ENCODE assay signal across 8 mouse cellular contexts in genomic region chr2:32966184-32966688, GRCm38 (mm10). TPM values are rescaled to one million over a fixed set of nuclear protein-coding genes. Genes with fewer than 3 reads are reported as not detected.
DNase-seq lines count a peak whose midpoint lies in the region; ATAC-seq lines count a peak whose summit lies in the region.

No protein-coding gene starts in this region.

- H3K36me3 ChIP-seq in kidney, embryonic 16.5 days (ENCODE audit: insufficient read depth, low read length), result peaks cover 20% of the 10 kb centered on the region
- peaks cover 16% of the 10 kb centered on the region for H3K36me3 ChIP-seq in hindbrain, embryonic 15.5 days
- peaks cover 6% of the 10 kb centered on the region; the same call in 1 of the 2 replicates for H3K36me3 ChIP-seq in midbrain, embryonic 15.5 days (replicated peaks)

- H3K4me1 ChIP-seq in kidney, embryonic 16.5 days (ENCODE audit: insufficient read depth, low read length), result peaks cover 38% of the 10 kb centered on the region
- 0 out of 2 replicates have a peak, but pooled peaks cover 3% of the 10 kb centered on the region for H3K4me1 ChIP-seq in brown adipose tissue, adult 24 weeks (ENCODE audit: control insufficient read depth, insufficient read depth, insufficient read length, low read length)
- H3K4me1 ChIP-seq in hindbrain, embryonic 15.5 days (replicated peaks), result peaks cover 42% of the 10 kb centered on the region
- H3K4me1 ChIP-seq in midbrain, embryonic 15.5 days, result peaks cover 40% of the 10 kb centered on the region

- no peaks in the 10 kb centered on the region for H3K9me3 ChIP-seq in kidney, embryonic 16.5 days (ENCODE audit: low read length)
- H3K9me3 ChIP-seq in hindbrain, embryonic 15.5 days, result no peaks in the 10 kb centered on the region
- no peaks in the 10 kb centered on the region for H3K9me3 ChIP-seq in midbrain, embryonic 15.5 days

- ATAC-seq in kidney, embryonic 16.5 days (ENCODE audit: low FRiP score, low TSS enrichment), result no peak
- ATAC-seq in hindbrain, embryonic 15.5 days (ENCODE audit: low FRiP score, low read depth), result no peak
- no peak for ATAC-seq in midbrain, embryonic 15.5 days (replicated peaks)

- intact Hi-C loops in left cerebral cortex, postnatal 4 days (cut with DNase I), result no loop called here

- peak overlapping the region; percentile 83 for H3K9ac ChIP-seq in kidney, embryonic 16.5 days (replicated peaks; ENCODE audit: low read length)
- H3K9ac ChIP-seq in hindbrain, embryonic 15.5 days, result peak overlapping the region; percentile 77
- peak overlapping the region; percentile 83 for H3K9ac ChIP-seq in midbrain, embryonic 15.5 days

- DNase-seq in kidney, adult 9 months, result no peak
- DNase-seq in left cerebral cortex, postnatal 4 days, result no peak
- no peak for DNase-seq in urinary bladder, postnatal 10 days (ENCODE audit: low spot score)
- no peak for DNase-seq in frontal cortex, postnatal 36 days (ENCODE audit: low spot score in 2 of 2)

- H3K4me2 ChIP-seq in kidney, embryonic 16.5 days (replicated peaks; ENCODE audit: low read depth, low read length), result peak overlapping the region; percentile 88
- peak overlapping the region; percentile 74 for H3K4me2 ChIP-seq in hindbrain, embryonic 15.5 days
- H3K4me2 ChIP-seq in midbrain, embryonic 15.5 days, result peak overlapping the region; percentile 82

- peak overlapping the region; percentile 71 for H3K4me3 ChIP-seq in kidney, embryonic 16.5 days (ENCODE audit: low read length)
- peak overlapping the region; percentile 78 for H3K4me3 ChIP-seq in brown adipose tissue, adult 24 weeks (ENCODE audit: insufficient read depth, low read depth, low read length)
- peak overlapping the region; percentile 56 for H3K4me3 ChIP-seq in hindbrain, embryonic 15.5 days
- peak overlapping the region; percentile 65 for H3K4me3 ChIP-seq in midbrain, embryonic 15.5 days

- H3K27ac ChIP-seq in kidney, embryonic 16.5 days (ENCODE audit: low read length), result peak overlapping the region; percentile 99
- H3K27ac ChIP-seq in brown adipose tissue, adult 24 weeks (replicated peaks; ENCODE audit: low read depth, low read length), result peak overlapping the region; percentile 97
- H3K27ac ChIP-seq in hindbrain, embryonic 15.5 days (replicated peaks), result peak overlapping the region; percentile 95
- H3K27ac ChIP-seq in midbrain, embryonic 15.5 days, result peak overlapping the region; percentile 96

- H3K27me3 ChIP-seq in kidney, embryonic 16.5 days (ENCODE audit: insufficient read depth, low read length), result no peaks in the 10 kb centered on the region
- H3K27me3 ChIP-seq in hindbrain, embryonic 15.5 days, result no peaks in the 10 kb centered on the region
- no peaks in the 10 kb centered on the region for H3K27me3 ChIP-seq in midbrain, embryonic 15.5 days (replicated peaks)

- WGBS in kidney, embryonic 16.5 days, result 7% methylated on average over 13 of the region's 13 CpGs
- WGBS in hindbrain, embryonic 15.5 days, result 10% methylated on average over 13 of the region's 13 CpGs
- WGBS in midbrain, embryonic 15.5 days, result 11% methylated on average over 13 of the region's 13 CpGs

RNA-seq across cellular contexts. Expression of gene Lrsam1, which starts 4.8 kb away (rescaled TPM):
- polyA plus RNA-seq in kidney, embryonic 16.5 days (2015; fragmentation: Nextera tagmentation; extraction: Ambion mirVana), result 11.7 and 12.2 TPM in 2 replicates
- polyA plus RNA-seq in brown adipose tissue, adult 24 weeks (2012; ENCODE audit: insufficient read depth, insufficient read length, missing spikeins), result 6.6 and 13.1 TPM in 2 replicates
- polyA plus RNA-seq in hindbrain, embryonic 15.5 days (2015; fragmentation: Nextera tagmentation; extraction: Ambion mirVana), result 22.6 and 25.2 TPM in 2 replicates
- polyA plus RNA-seq in midbrain, embryonic 15.5 days (2015; fragmentation: Nextera tagmentation; extraction: Ambion mirVana), result 22.8 and 24.2 TPM in 2 replicates
- 10 to 100 TPM; 47.6 to 47.7 TPM for total RNA-seq in left cerebral cortex, postnatal 4 days (2021)

RNA-seq across cellular contexts. Expression of gene Rpl12, which starts 4.9 kb away (rescaled TPM):
- polyA plus RNA-seq in kidney, embryonic 16.5 days (2015; fragmentation: Nextera tagmentation; extraction: Ambion mirVana), result 149 and 176 TPM in 2 replicates
- polyA plus RNA-seq in brown adipose tissue, adult 24 weeks (2012; ENCODE audit: insufficient read depth, insufficient read length, missing spikeins), result 5.8 and 7.5 TPM in 2 replicates
- 94.0 and 104 TPM in 2 replicates for polyA plus RNA-seq in hindbrain, embryonic 15.5 days (2015; fragmentation: Nextera tagmentation; extraction: Ambion mirVana)
- polyA plus RNA-seq in midbrain, embryonic 15.5 days (2015; fragmentation: Nextera tagmentation; extraction: Ambion mirVana), result 82.5 and 85.8 TPM in 2 replicates
- total RNA-seq in left cerebral cortex, postnatal 4 days (2021), result 100 to 1,000 TPM; 200 to 215 TPM

RNA-seq across cellular contexts. Expression of gene Slc2a8, which starts 15.6 kb away (rescaled TPM):
- polyA plus RNA-seq in kidney, embryonic 16.5 days (2015; fragmentation: Nextera tagmentation; extraction: Ambion mirVana), result 36.9 and 39.2 TPM in 2 replicates
- polyA plus RNA-seq in brown adipose tissue, adult 24 weeks (2012; ENCODE audit: insufficient read depth, insufficient read length, missing spikeins), result 13.1 and 15.2 TPM in 2 replicates
- polyA plus RNA-seq in hindbrain, embryonic 15.5 days (2015; fragmentation: Nextera tagmentation; extraction: Ambion mirVana), result 19.8 and 24.5 TPM in 2 replicates
- 22.4 and 24.5 TPM in 2 replicates for polyA plus RNA-seq in midbrain, embryonic 15.5 days (2015; fragmentation: Nextera tagmentation; extraction: Ambion mirVana)
- 10 to 100 TPM; 17.1 to 20.3 TPM for total RNA-seq in left cerebral cortex, postnatal 4 days (2021)
